Mouse (Mus musculus) embryonic facial prominence, embryonic 14.5 days (tissue): ENCODE results near the gene Prmt1. TPM values are rescaled to one million over a fixed set of nuclear protein-coding genes. Genes with fewer than 3 reads are reported as not detected.

Experiments
- ATAC-seq: fragments of 200-750 bp; cut with Nextera tagmentation; 2 replicates; pipeline ENCODE4 v1.8.0; 2017; ENCODE audit warnings: low read depth, moderate number of reproducible peaks, moderate TSS enrichment
- DNase-seq: peaks from one replicate; pipeline ENCODE4 v3.0.0-alpha.2; 2015; ENCODE audit warnings: low spot score
- H3K27ac ChIP-seq: fragments of 300-500 bp; sonication (generic); replicated peaks from 2 replicates; pipeline ENCODE4 v1.5.1; 2014; ENCODE audit warnings: low read depth, mild to moderate bottlenecking, low read length, moderate library complexity
- H3K27me3 ChIP-seq: fragments of 300-500 bp; sonication (generic); replicated peaks from 2 replicates; pipeline ENCODE4 v1.6.1; 2014; ENCODE audit warnings: low read length; ENCODE audit not compliant: control insufficient read depth, insufficient read depth
- H3K36me3 ChIP-seq: fragments of 300-500 bp; sonication (generic); 2 replicates; pipeline ENCODE4 v1.6.1; 2014; ENCODE audit warnings: low read length, mixed read lengths; ENCODE audit not compliant: control insufficient read depth, insufficient read depth
- H3K4me1 ChIP-seq: fragments of 300-500 bp; sonication (generic); 2 replicates; pipeline ENCODE4 v1.6.1; 2014; ENCODE audit warnings: antibody characterized with exemption, low read length; ENCODE audit not compliant: control insufficient read depth, insufficient read depth
- H3K4me2 ChIP-seq: fragments of 300-500 bp; sonication (generic); 2 replicates; pipeline ENCODE4 v1.6.1; 2014; ENCODE audit warnings: low read depth, mild to moderate bottlenecking, low read length, moderate library complexity, mixed read lengths
- H3K4me3 ChIP-seq: fragments of 300-500 bp; sonication (generic); 2 replicates; pipeline ENCODE4 v1.5.1; 2014; ENCODE audit warnings: low read depth, mild to moderate bottlenecking, low read length
- H3K9ac ChIP-seq: fragments of 300-500 bp; sonication (generic); 2 replicates; pipeline ENCODE4 v1.6.1; 2014; ENCODE audit warnings: low read depth, mild to moderate bottlenecking, low read length, moderate library complexity, mixed read lengths
- H3K9me3 ChIP-seq: fragments of 300-500 bp; sonication (generic); 2 replicates; pipeline ENCODE4 v1.6.1; 2016; ENCODE audit warnings: low read length; ENCODE audit not compliant: control insufficient read depth
- WGBS: fragments of 180-500 bp; shearing (Covaris S2); extraction: QIAGEN DNeasy Blood & Tissue Kit; methylation state at CpG from one replicate; pipeline ENCODE4 v1.1.7; 2014; 5-methylcytosine and 5-hydroxymethylcytosine counted together
- polyA plus RNA-seq: library from polyadenylated mRNA; unstranded; fragments of >200 nt; fragmentation: Nextera tagmentation; extraction: Ambion mirVana; gene quantifications from 2 replicates; pipeline ENCODE4 v1.2.1, GENCODE M21; 2014

Gene Prmt1
- polyA plus RNA-seq, 1 experiment from 2014 or later = 173 TPM

GRCm38 (mm10) chr7:44966638-44967037 lies 19.7 kb downstream of the Prmt1 start:
- H3K27ac ChIP-seq = no peak overlapping the region
- peaks cover 8% of the 10 kb centered on the region for H3K4me1 ChIP-seq
- 75% methylated on average over 15 of the region's 15 CpGs for WGBS
- no peak overlapping the region for H3K4me3 ChIP-seq
- H3K9me3 ChIP-seq = no peaks in the 10 kb centered on the region
- no peak overlapping the region for H3K4me2 ChIP-seq
- DNase-seq (no peak), ATAC-seq (no peak)
- peaks cover 61% of the 10 kb centered on the region for H3K36me3 ChIP-seq
- no peak overlapping the region for H3K9ac ChIP-seq
- no peaks in the 10 kb centered on the region for H3K27me3 ChIP-seq

- H3K9ac ChIP-seq = no peak overlapping the region
- H3K27me3 ChIP-seq = no peaks in the 10 kb centered on the region
- H3K4me2 ChIP-seq = no peak overlapping the region
- peaks cover 67% of the 10 kb centered on the region for H3K36me3 ChIP-seq
- DNase-seq (no peak), ATAC-seq (no peak)
- H3K4me1 ChIP-seq = peaks cover 3% of the 10 kb centered on the region
- no peak overlapping the region for H3K4me3 ChIP-seq
- no peaks in the 10 kb centered on the region for H3K9me3 ChIP-seq
- H3K27ac ChIP-seq = no peak overlapping the region
- WGBS = 78% methylated on average over 7 of the region's 7 CpGs
These were observed 20.4 kb downstream of the Prmt1 start for GRCm38 (mm10) chr7:44965975-44966374.

GRCm38 (mm10) chr7:44964990-44965389 lies 21.4 kb downstream of the Prmt1 start:
- Histone ChIP-seq H3K4me3 (no peak overlapping the region), H3K36me3 (peaks cover 76% of the 10 kb centered on the region), H3K27me3 (no peaks in the 10 kb centered on the region), H3K9ac (no peak overlapping the region), H3K27ac (no peak overlapping the region), H3K9me3 (no peaks in the 10 kb centered on the region), H3K4me1 (no peaks in the 10 kb centered on the region), H3K4me2 (no peak overlapping the region)
- WGBS = 91% methylated on average over 11 of the region's 13 CpGs
- ATAC-seq (no peak), DNase-seq (no peak)

- H3K36me3 ChIP-seq = peaks cover 74% of the 10 kb centered on the region
- no peaks in the 10 kb centered on the region for H3K4me1 ChIP-seq
- DNase-seq (no peak), ATAC-seq (no peak)
- WGBS = 90% methylated on average over 5 of the region's 5 CpGs
- H3K4me2 ChIP-seq = no peak overlapping the region
- no peaks in the 10 kb centered on the region for H3K9me3 ChIP-seq
- no peak overlapping the region for H3K9ac ChIP-seq
- no peak overlapping the region for H3K27ac ChIP-seq
- no peak overlapping the region for H3K4me3 ChIP-seq
- no peaks in the 10 kb centered on the region for H3K27me3 ChIP-seq
These were observed 23.5 kb downstream of the Prmt1 start for GRCm38 (mm10) chr7:44962831-44963230.

- Histone ChIP-seq H3K4me1 (no peaks in the 10 kb centered on the region), H3K27ac (no peak overlapping the region), H3K9ac (no peak overlapping the region), H3K9me3 (no peaks in the 10 kb centered on the region), H3K36me3 (peaks cover 72% of the 10 kb centered on the region), H3K4me3 (no peak overlapping the region), H3K27me3 (no peaks in the 10 kb centered on the region), H3K4me2 (no peak overlapping the region)
- WGBS = 75% methylated on average over 8 of the region's 8 CpGs
- ATAC-seq (no peak), DNase-seq (no peak)
These were observed 24.0 kb downstream of the Prmt1 start for GRCm38 (mm10) chr7:44962337-44962736.

GRCm38 (mm10) chr7:44960512-44960910 lies 25.9 kb downstream of the Prmt1 start:
- WGBS = 88% methylated on average over 13 of the region's 13 CpGs
- no peaks in the 10 kb centered on the region for H3K27me3 ChIP-seq
- no peaks in the 10 kb centered on the region for H3K9me3 ChIP-seq
- H3K4me1 ChIP-seq = no peaks in the 10 kb centered on the region
- ATAC-seq = no peak
- H3K4me3 ChIP-seq = no peak overlapping the region
- no peak overlapping the region for H3K27ac ChIP-seq
- DNase-seq = no peak
- H3K4me2 ChIP-seq = no peak overlapping the region
- H3K9ac ChIP-seq = no peak overlapping the region
- peaks cover 57% of the 10 kb centered on the region for H3K36me3 ChIP-seq

- DNase-seq (no peak), ATAC-seq (no peak)
- no peak overlapping the region for H3K27ac ChIP-seq
- H3K4me3 ChIP-seq = no peak overlapping the region
- no peak overlapping the region for H3K4me2 ChIP-seq
- no peak overlapping the region for H3K9ac ChIP-seq
- H3K4me1 ChIP-seq = no peaks in the 10 kb centered on the region
- peaks cover 52% of the 10 kb centered on the region for H3K36me3 ChIP-seq
- 86% methylated on average over 10 of the region's 10 CpGs for WGBS
- H3K27me3 ChIP-seq = no peaks in the 10 kb centered on the region
- no peaks in the 10 kb centered on the region for H3K9me3 ChIP-seq
These were observed 26.4 kb downstream of the Prmt1 start for GRCm38 (mm10) chr7:44959874-44960511.

GRCm38 (mm10) chr7:44959281-44959680 lies 27.1 kb downstream of the Prmt1 start:
- ATAC-seq = no peak
- no peak overlapping the region for H3K9ac ChIP-seq
- H3K4me3 ChIP-seq = no peak overlapping the region
- no peaks in the 10 kb centered on the region for H3K27me3 ChIP-seq
- H3K4me2 ChIP-seq = no peak overlapping the region
- no peaks in the 10 kb centered on the region for H3K4me1 ChIP-seq
- WGBS = 83% methylated on average over 8 of the region's 8 CpGs
- H3K36me3 ChIP-seq = peaks cover 46% of the 10 kb centered on the region; the same call in 1 of the 2 replicates
- no peaks in the 10 kb centered on the region for H3K9me3 ChIP-seq
- no peak overlapping the region for H3K27ac ChIP-seq
- DNase-seq = no peak

GRCm38 (mm10) chr7:44958208-44958607 lies 28.2 kb downstream of the Prmt1 start:
- ATAC-seq (no peak), DNase-seq (peak; percentile 63)
- H3K36me3 ChIP-seq = peaks cover 35% of the 10 kb centered on the region; the same call in 1 of the 2 replicates
- no peaks in the 10 kb centered on the region for H3K9me3 ChIP-seq
- H3K27me3 ChIP-seq = no peaks in the 10 kb centered on the region
- no peak overlapping the region for H3K4me2 ChIP-seq
- H3K4me3 ChIP-seq = no peak overlapping the region
- 49% methylated on average over 7 of the region's 7 CpGs for WGBS
- no peaks in the 10 kb centered on the region for H3K4me1 ChIP-seq
- no peak overlapping the region for H3K27ac ChIP-seq
- H3K9ac ChIP-seq = no peak overlapping the region
